Mouse (Mus musculus) lung, adult 2 months (tissue): Measurements from ENCODE around the gene Adamtsl5.

ENCODE experiments used
- CTCF ChIP-seq: fragments of 200-500 bp; IDR thresholded peaks from 2 replicates; pipeline ENCODE4 v1.5.1; 2011; ENCODE audit warnings: mild to moderate bottlenecking, low read length, control low read depth; ENCODE audit not compliant: insufficient read depth
- POLR2A ChIP-seq: fragments of 200-500 bp; IDR thresholded peaks from 2 replicates; pipeline ENCODE4 v1.6.1; 2011; ENCODE audit warnings: low read depth, mild to moderate bottlenecking, control low read depth, low read length, borderline replicate concordance; ENCODE audit errors: extremely low read depth

- TF ChIP-seq CTCF (no peak), POLR2A (no peak)
Measured at GRCm38 (mm10) chr10:80347514-80347967, 671 bp downstream of the Adamtsl5 start.
